Mouse (Mus musculus): ENCODE data around the gene Ikzf5. TPM values are rescaled to one million over a fixed set of nuclear protein-coding genes. Genes with fewer than 3 reads are reported as not detected.
"Not testable (repeated sequence)": the region's sequence is repeated elsewhere in the genome, so short reads cannot be mapped to it uniquely, and the experiment has no call there.

Ikzf5 gene
- polyA plus RNA-seq, 1 experiment from 2014 or later: 9.0 TPM

DNA sequence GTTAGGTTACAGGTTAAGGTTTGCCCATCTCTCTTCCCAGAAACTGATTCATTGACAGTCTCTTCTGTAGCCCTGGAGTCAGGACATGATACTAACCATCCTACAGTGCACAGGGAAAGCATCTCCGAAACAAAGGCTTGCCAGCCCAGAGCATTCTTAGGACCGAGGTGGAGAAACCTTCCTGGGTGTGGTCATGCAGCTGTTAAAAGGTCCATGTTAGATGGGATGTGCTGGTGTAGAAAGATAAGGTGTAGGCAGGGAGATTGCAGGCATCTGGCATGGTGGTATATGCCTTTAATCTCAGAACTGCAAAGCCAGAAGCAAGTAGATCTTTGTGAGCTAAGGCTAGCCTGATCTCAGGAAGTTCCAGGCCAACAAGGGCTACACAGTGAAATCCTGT, 14.6 kb upstream of the Ikzf5 start:
- Histone ChIP-seq H3K4me2 (replicated peaks; ENCODE audit: low read depth, low read length) (no peak overlapping the region), H3K4me3 (ENCODE audit: low read depth, low read length) (no peak overlapping the region), H3K27ac (ENCODE audit: low read length) (no peak overlapping the region), H3K4me1 (ENCODE audit: insufficient read depth, low read depth, low read length) (no peaks in the 10 kb centered on the region), H3K9ac (replicated peaks; ENCODE audit: low read depth) (no peak overlapping the region), H3K9me3 (ENCODE audit: low read length) (no peaks in the 10 kb centered on the region), H3K36me3 (ENCODE audit: insufficient read depth, low read length) (peaks cover 4% of the 10 kb centered on the region; the same call in 1 of the 2 replicates), H3K27me3 (replicated peaks; ENCODE audit: insufficient read depth, low read length) (no peaks in the 10 kb centered on the region)
- DNase-seq (ENCODE audit: low spot score): no peak
- 74% methylated on average over 2 of the region's 2 CpGs for WGBS
- TF ChIP-seq CTCF (IDR thresholded peaks at IDR 0.05) (no peak), EP300 (IDR thresholded peaks at IDR 0.05) (no peak)
- no peak for ATAC-seq

DNA sequence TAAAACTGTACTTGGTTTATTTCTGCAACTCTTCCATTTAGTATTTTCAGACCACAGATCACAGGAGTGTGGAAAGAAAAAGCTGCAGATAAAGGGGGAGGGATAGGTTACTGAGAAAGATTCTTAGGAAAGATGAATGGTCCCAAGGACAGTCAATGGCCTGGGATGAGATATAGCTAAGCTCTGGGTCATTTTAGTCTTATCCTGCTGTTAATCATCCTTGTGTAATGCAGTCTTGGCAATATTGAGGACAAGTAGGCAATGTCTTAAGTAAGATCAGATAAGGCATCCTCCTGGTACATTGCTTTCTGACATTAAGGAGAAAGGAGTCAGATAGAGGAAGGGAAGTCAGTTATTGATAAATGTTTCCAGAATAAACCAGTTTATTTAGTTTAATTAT, 7.3 kb upstream of the Ikzf5 start:
- Histone ChIP-seq H3K4me1 (ENCODE audit: insufficient read depth, low read depth, low read length) (peaks cover 8% of the 10 kb centered on the region; the same call in 1 of the 2 replicates), H3K27me3 (replicated peaks; ENCODE audit: insufficient read depth, low read length) (no peaks in the 10 kb centered on the region), H3K9ac (replicated peaks; ENCODE audit: low read depth) (no peak overlapping the region), H3K36me3 (ENCODE audit: insufficient read depth, low read length) (no peaks in the 10 kb centered on the region), H3K9me3 (ENCODE audit: low read length) (no peaks in the 10 kb centered on the region), H3K4me3 (ENCODE audit: low read depth, low read length) (no peak overlapping the region), H3K27ac (ENCODE audit: low read length) (no peak overlapping the region), H3K4me2 (replicated peaks; ENCODE audit: low read depth, low read length) (no peak overlapping the region)
- no peak for DNase-seq (ENCODE audit: low spot score)
- ATAC-seq: no peak
- no peak for TF ChIP-seq EP300 (IDR thresholded peaks at IDR 0.05)
- no peak for TF ChIP-seq CTCF (IDR thresholded peaks at IDR 0.05)

DNA sequence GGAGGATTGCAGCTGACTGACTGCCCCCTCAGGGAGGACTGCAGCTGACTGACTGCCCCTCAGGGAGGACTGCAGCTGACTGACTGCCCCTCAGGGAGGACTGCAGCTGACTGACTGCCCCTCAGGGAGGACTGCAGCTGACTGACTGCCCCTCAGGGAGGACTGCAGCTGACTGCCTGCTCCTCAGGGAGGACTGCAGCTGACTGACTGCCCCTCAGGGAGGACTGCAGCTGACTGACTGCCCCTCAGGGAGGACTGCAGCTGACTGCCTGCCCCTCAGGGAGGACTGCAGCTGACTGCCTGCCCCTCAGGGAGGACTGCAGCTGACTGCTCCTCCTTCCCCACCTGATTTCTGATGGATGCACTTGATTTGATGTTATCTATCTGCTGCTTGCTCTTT, 6.4 kb upstream of the Ikzf5 start:
- not testable (repeated sequence) for H3K36me3 ChIP-seq (ENCODE audit: insufficient read depth, low read length); H3K9ac ChIP-seq (replicated peaks; ENCODE audit: low read depth); H3K9me3 ChIP-seq (ENCODE audit: low read length); H3K27ac ChIP-seq (ENCODE audit: low read length); DNase-seq (ENCODE audit: low spot score); H3K27me3 ChIP-seq (replicated peaks; ENCODE audit: insufficient read depth, low read length); H3K4me2 ChIP-seq (replicated peaks; ENCODE audit: low read depth, low read length); H3K4me1 ChIP-seq (ENCODE audit: insufficient read depth, low read depth, low read length); ATAC-seq; H3K4me3 ChIP-seq (ENCODE audit: low read depth, low read length)

DNA sequence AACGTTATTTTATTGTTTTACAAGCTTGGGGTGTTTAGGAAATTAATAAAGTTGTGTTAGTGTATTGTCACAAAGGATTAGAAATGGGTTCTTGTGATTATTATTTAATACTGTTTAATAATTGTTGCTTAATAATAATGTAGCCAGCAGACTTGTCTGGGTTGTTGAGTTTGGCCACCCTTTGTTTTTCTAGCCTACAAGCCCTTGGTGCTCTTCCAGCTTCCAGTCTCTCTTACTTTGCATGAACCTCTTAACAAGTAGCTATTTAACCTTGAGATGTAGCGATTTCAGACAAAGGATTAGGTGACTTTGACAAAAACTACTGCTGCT, 1.6 kb upstream of the Ikzf5 start:
- Histone ChIP-seq H3K27ac (ENCODE audit: low read length) (peak overlapping the region; percentile 95; the same call in 1 of the 2 replicates), H3K9ac (replicated peaks; ENCODE audit: low read depth) (0 out of 2 replicates have a peak overlapping the region, but pooled peaks have one; percentile 97), H3K4me3 (ENCODE audit: low read depth, low read length) (peak overlapping the region; percentile 93), H3K4me2 (replicated peaks; ENCODE audit: low read depth, low read length) (peak overlapping the region; percentile 75), H3K27me3 (replicated peaks; ENCODE audit: insufficient read depth, low read length) (no peaks in the 10 kb centered on the region), H3K4me1 (ENCODE audit: insufficient read depth, low read depth, low read length) (peaks cover 14% of the 10 kb centered on the region; the same call in 1 of the 2 replicates), H3K36me3 (ENCODE audit: insufficient read depth, low read length) (no peaks in the 10 kb centered on the region), H3K9me3 (ENCODE audit: low read length) (no peaks in the 10 kb centered on the region)
- ATAC-seq (no peak), DNase-seq (ENCODE audit: low spot score) (peak; percentile 42)
- WGBS: 21% methylated on average over 2 of the region's 2 CpGs
- TF ChIP-seq CTCF (IDR thresholded peaks at IDR 0.05) (no peak), EP300 (IDR thresholded peaks at IDR 0.05) (no peak)

DNA sequence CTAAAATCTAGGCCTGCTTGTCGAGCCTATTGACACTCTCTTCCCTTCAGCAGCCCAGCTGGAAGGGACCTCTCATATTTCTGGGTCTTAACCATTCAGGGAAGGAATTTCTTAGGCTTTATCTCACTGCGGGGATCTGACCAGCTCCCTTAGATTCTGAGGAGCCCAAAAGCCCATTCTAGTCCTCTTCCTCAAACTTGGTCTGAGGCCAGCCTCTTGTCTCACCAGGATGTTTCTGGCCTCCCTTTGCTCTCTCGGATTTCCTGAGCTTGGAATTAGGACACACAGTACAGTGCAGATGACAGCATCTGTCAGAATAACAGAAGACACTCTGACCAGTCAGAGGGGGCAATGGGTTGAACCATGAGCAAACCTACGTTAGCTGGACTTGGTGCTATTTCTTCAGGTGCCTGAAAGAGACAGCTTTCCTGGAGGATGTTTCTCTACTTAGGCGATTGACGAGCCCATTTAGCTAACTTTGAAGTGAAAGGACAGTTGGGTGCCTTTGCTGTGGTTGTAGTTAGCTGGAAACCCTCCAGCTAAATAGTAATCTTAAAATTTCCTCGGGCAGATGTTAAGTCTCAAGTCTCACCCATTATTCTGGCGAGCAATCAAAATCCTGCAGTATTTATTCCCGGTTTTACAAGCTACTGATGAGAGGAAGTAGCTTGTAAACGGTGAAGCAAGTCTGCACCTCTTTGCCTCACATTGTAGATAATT, 1.1 kb upstream of the Ikzf5 start:
- peak; percentile 81 for DNase-seq (ENCODE audit: low spot score)
- Histone ChIP-seq H3K27me3 (replicated peaks; ENCODE audit: insufficient read depth, low read length) (no peaks in the 10 kb centered on the region), H3K27ac (ENCODE audit: low read length) (peak overlapping the region; percentile 95), H3K4me1 (ENCODE audit: insufficient read depth, low read depth, low read length) (peaks cover 14% of the 10 kb centered on the region; the same call in 1 of the 2 replicates), H3K36me3 (ENCODE audit: insufficient read depth, low read length) (no peaks in the 10 kb centered on the region), H3K9ac (replicated peaks; ENCODE audit: low read depth) (peak overlapping the region; percentile 97), H3K9me3 (ENCODE audit: low read length) (no peaks in the 10 kb centered on the region), H3K4me2 (replicated peaks; ENCODE audit: low read depth, low read length) (peak overlapping the region; percentile 75), H3K4me3 (ENCODE audit: low read depth, low read length) (peak overlapping the region; percentile 93)
- ATAC-seq: peak; percentile 34
- 22% methylated on average over 10 of the region's 10 CpGs for WGBS
- TF ChIP-seq EP300 (IDR thresholded peaks at IDR 0.05) (peak; percentile 13), CTCF (IDR thresholded peaks at IDR 0.05) (no peak)

DNA sequence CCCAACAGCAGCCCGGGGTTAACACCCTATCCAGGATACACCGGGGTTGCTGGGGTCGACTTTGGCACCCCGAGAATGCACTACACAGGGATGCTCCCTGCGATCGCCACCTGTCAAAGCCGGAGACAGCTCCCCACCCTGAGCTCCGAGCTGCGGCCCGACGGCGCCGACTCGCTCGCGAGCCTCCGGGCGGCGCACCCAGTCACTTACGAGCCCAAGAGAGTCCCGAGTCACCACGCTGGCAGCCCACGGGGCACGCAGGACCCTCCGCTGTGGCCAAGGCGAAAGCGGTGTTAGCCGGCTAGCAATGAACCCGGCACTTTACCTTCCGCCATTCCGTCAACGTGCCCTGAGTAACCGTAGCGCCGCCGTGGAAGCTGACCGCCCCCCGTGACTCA, 334 bp downstream of the Ikzf5 start:
- H3K4me3 ChIP-seq (ENCODE audit: low read depth, low read length): peak overlapping the region; percentile 93
- TF ChIP-seq CTCF (IDR thresholded peaks at IDR 0.05) (no peak), EP300 (IDR thresholded peaks at IDR 0.05) (no peak)
- H3K4me1 ChIP-seq (ENCODE audit: insufficient read depth, low read depth, low read length): peaks cover 14% of the 10 kb centered on the region; the same call in 1 of the 2 replicates
- DNase-seq (ENCODE audit: low spot score) (no peak), ATAC-seq (peak; percentile 46)
- WGBS: 1% methylated on average over 38 of the region's 38 CpGs
- H3K36me3 ChIP-seq (ENCODE audit: insufficient read depth, low read length): no peaks in the 10 kb centered on the region
- H3K9ac ChIP-seq (replicated peaks; ENCODE audit: low read depth): peak overlapping the region; percentile 97
- no peaks in the 10 kb centered on the region for H3K27me3 ChIP-seq (replicated peaks; ENCODE audit: insufficient read depth, low read length)
- peak overlapping the region; percentile 75 for H3K4me2 ChIP-seq (replicated peaks; ENCODE audit: low read depth, low read length)
- no peaks in the 10 kb centered on the region for H3K9me3 ChIP-seq (ENCODE audit: low read length)
- peak overlapping the region; percentile 87 for H3K27ac ChIP-seq (ENCODE audit: low read length)

Measured in lung, postnatal 0 days (tissue).